Mouse (Mus musculus) stomach, postnatal 0 days (tissue): ENCODE data around the gene Shisa2.

Experiments
- CTCF ChIP-seq: IDR thresholded peaks from 2 replicates; pipeline ENCODE4 v1.5.1; 2016; ENCODE audit warnings: antibody characterized with exemption, low read depth, mild to moderate bottlenecking, moderate library complexity
- EP300 ChIP-seq: optimal IDR thresholded peaks from 2 replicates; pipeline ENCODE3; 2016; ENCODE audit warnings: antibody characterized with exemption

DNA sequence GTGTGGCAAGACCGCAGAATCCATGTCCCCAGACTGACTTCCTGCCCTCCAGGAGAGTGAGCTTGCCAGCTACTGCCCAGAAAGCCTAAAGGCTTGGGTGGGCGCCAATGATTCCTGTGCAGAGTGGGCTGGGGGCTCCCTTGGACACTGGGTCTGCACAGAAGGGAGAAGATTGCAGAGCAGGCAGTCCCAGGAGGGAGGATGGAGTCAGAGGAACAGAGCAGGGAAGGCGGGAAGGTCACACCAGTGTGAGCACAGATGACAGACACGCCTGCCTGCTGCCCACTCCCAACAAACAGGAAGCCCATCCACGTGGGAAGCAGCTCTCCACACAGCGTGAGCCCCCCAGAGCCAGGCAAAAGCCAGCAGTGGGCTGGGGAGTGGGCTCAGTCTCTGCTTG is 24.2 kb downstream of the Shisa2 start:
- TF ChIP-seq CTCF, result no peak
- no peak for TF ChIP-seq EP300
